Mouse (Mus musculus): ENCODE results near the gene Olfr69. TPM values are rescaled to one million over a fixed set of nuclear protein-coding genes. Genes with fewer than 3 reads are reported as not detected.
"Not testable (repeated sequence)": the region's sequence is repeated elsewhere in the genome, so short reads cannot be mapped to it uniquely, and the experiment has no call there.

The Olfr69 gene
- polyA plus RNA-seq, 1 experiment from 2014 or later = not detected

DNA sequence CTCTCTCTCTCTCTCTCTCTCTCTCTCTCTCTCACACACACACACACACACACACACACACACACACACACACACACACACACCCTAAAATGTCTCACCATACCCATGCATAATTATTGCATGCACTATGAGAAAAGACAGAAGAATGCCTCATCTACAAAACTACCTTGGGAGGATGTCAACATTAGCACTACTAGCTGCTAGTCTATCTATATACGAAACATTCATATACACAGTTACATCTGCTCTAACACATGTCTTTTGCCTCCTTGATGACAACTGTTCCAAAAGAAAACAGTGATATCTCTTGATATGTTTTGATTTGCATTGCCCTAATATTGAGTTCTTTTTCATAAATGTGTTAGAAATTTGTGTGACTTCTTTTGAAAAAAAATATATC is 38.9 kb upstream of the Olfr69 start:
- no peak for DNase-seq (ENCODE audit: low spot score)
- H3K9me3 ChIP-seq (replicated peaks; ENCODE audit: low read length) = no peaks in the 10 kb centered on the region
- no peak overlapping the region for H3K4me3 ChIP-seq (replicated peaks; ENCODE audit: low read depth, low read length)
- H3K36me3 ChIP-seq (ENCODE audit: insufficient read depth, low read length) = no peaks in the 10 kb centered on the region
- no peak overlapping the region for H3K9ac ChIP-seq (ENCODE audit: low read depth, low read length)
- no peak overlapping the region for H3K27ac ChIP-seq
- no peaks in the 10 kb centered on the region for H3K4me1 ChIP-seq (replicated peaks; ENCODE audit: insufficient read depth, low read length)
- TF ChIP-seq CTCF (IDR thresholded peaks at IDR 0.05; ENCODE audit: low read depth) = no peak
- no peaks in the 10 kb centered on the region for H3K27me3 ChIP-seq (ENCODE audit: insufficient read depth, low read length)
- 75% methylated on average over 1 of the region's 1 CpGs for WGBS
- no peak overlapping the region for H3K4me2 ChIP-seq (ENCODE audit: low read length)
- no peak for ATAC-seq (replicated peaks; ENCODE audit: low FRiP score, low read depth)

- H3K4me3 ChIP-seq (replicated peaks; ENCODE audit: low read depth, low read length) = no peak overlapping the region
- no peak overlapping the region for H3K27ac ChIP-seq
- TF ChIP-seq CTCF (IDR thresholded peaks at IDR 0.05; ENCODE audit: low read depth) = no peak
- no peak for ATAC-seq (replicated peaks; ENCODE audit: low FRiP score, low read depth)
- no peaks in the 10 kb centered on the region for H3K9me3 ChIP-seq (replicated peaks; ENCODE audit: low read length)
- H3K4me1 ChIP-seq (replicated peaks; ENCODE audit: insufficient read depth, low read length) = no peaks in the 10 kb centered on the region
- no peaks in the 10 kb centered on the region for H3K27me3 ChIP-seq (ENCODE audit: insufficient read depth, low read length)
- WGBS = 74% methylated on average over 1 of the region's 1 CpGs
- H3K4me2 ChIP-seq (ENCODE audit: low read length) = no peak overlapping the region
- no peak overlapping the region for H3K9ac ChIP-seq (ENCODE audit: low read depth, low read length)
- no peak for DNase-seq (ENCODE audit: low spot score)
- H3K36me3 ChIP-seq (ENCODE audit: insufficient read depth, low read length) = no peaks in the 10 kb centered on the region
These were observed 38.4 kb upstream of the Olfr69 start for GRCm38 (mm10) chr7:103809801-103810155.

GRCm38 (mm10) chr7:103808971-103809800 is 37.8 kb upstream of the Olfr69 start:
- Histone ChIP-seq H3K9ac (ENCODE audit: low read depth, low read length) (no peak overlapping the region), H3K36me3 (ENCODE audit: insufficient read depth, low read length) (no peaks in the 10 kb centered on the region), H3K9me3 (replicated peaks; ENCODE audit: low read length) (no peaks in the 10 kb centered on the region), H3K27me3 (ENCODE audit: insufficient read depth, low read length) (no peaks in the 10 kb centered on the region), H3K4me1 (replicated peaks; ENCODE audit: insufficient read depth, low read length) (no peaks in the 10 kb centered on the region), H3K27ac (no peak overlapping the region), H3K4me3 (replicated peaks; ENCODE audit: low read depth, low read length) (no peak overlapping the region), H3K4me2 (ENCODE audit: low read length) (no peak overlapping the region)
- DNase-seq (ENCODE audit: low spot score) (no peak), ATAC-seq (replicated peaks; ENCODE audit: low FRiP score, low read depth) (no peak)
- TF ChIP-seq CTCF (IDR thresholded peaks at IDR 0.05; ENCODE audit: low read depth) = no peak
- 55% methylated on average over 5 of the region's 5 CpGs for WGBS

DNA sequence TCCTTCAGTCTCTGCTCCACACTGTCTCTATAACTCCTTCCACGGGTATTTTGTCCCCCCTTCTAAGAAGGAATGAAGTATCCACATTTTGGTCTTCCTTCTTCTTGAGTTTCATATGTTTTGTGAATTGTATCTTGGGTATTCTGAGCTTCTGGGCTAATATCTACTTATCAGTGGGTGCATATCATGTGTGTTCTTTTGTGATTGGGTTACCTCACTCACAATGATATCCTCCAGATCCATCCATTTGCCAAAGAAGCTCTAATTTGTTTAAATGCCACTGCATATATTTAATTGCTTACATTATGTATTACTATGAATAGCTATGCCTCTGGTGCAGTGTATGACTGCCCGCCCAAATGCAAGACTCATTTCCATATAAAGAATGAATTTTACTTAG is 36.7 kb upstream of the Olfr69 start:
- not testable (repeated sequence) for H3K27me3 ChIP-seq (ENCODE audit: insufficient read depth, low read length); H3K36me3 ChIP-seq (ENCODE audit: insufficient read depth, low read length); H3K9ac ChIP-seq (ENCODE audit: low read depth, low read length); H3K27ac ChIP-seq; H3K4me3 ChIP-seq (replicated peaks; ENCODE audit: low read depth, low read length); H3K9me3 ChIP-seq (replicated peaks; ENCODE audit: low read length); ATAC-seq (replicated peaks; ENCODE audit: low FRiP score, low read depth); H3K4me1 ChIP-seq (replicated peaks; ENCODE audit: insufficient read depth, low read length); H3K4me2 ChIP-seq (ENCODE audit: low read length); DNase-seq (ENCODE audit: low spot score)
- WGBS = 64% methylated on average over 2 of the region's 2 CpGs

GRCm38 (mm10) chr7:103806856-103807255 is 35.5 kb upstream of the Olfr69 start:
- ATAC-seq (replicated peaks; ENCODE audit: low FRiP score, low read depth) (no peak), DNase-seq (ENCODE audit: low spot score) (peak; percentile 53)
- Histone ChIP-seq H3K27me3 (ENCODE audit: insufficient read depth, low read length) (no peaks in the 10 kb centered on the region), H3K9ac (ENCODE audit: low read depth, low read length) (no peak overlapping the region), H3K4me3 (replicated peaks; ENCODE audit: low read depth, low read length) (no peak overlapping the region), H3K4me2 (ENCODE audit: low read length) (no peak overlapping the region), H3K36me3 (ENCODE audit: insufficient read depth, low read length) (no peaks in the 10 kb centered on the region), H3K27ac (no peak overlapping the region), H3K4me1 (replicated peaks; ENCODE audit: insufficient read depth, low read length) (no peaks in the 10 kb centered on the region), H3K9me3 (replicated peaks; ENCODE audit: low read length) (no peaks in the 10 kb centered on the region)
- TF ChIP-seq CTCF (IDR thresholded peaks at IDR 0.05; ENCODE audit: low read depth) = peak; percentile 67
- WGBS = 46% methylated on average over 1 of the region's 1 CpGs

GRCm38 (mm10) chr7:103792669-103793388 is 21.4 kb upstream of the Olfr69 start:
- no peak for TF ChIP-seq CTCF (IDR thresholded peaks at IDR 0.05; ENCODE audit: low read depth)
- DNase-seq (ENCODE audit: low spot score) (no peak), ATAC-seq (replicated peaks; ENCODE audit: low FRiP score, low read depth) (no peak)
- H3K27me3 ChIP-seq (ENCODE audit: insufficient read depth, low read length) = no peaks in the 10 kb centered on the region
- H3K4me3 ChIP-seq (replicated peaks; ENCODE audit: low read depth, low read length) = no peak overlapping the region
- no peak overlapping the region for H3K4me2 ChIP-seq (ENCODE audit: low read length)
- H3K4me1 ChIP-seq (replicated peaks; ENCODE audit: insufficient read depth, low read length) = no peaks in the 10 kb centered on the region
- H3K9me3 ChIP-seq (replicated peaks; ENCODE audit: low read length) = no peaks in the 10 kb centered on the region
- H3K36me3 ChIP-seq (ENCODE audit: insufficient read depth, low read length) = no peaks in the 10 kb centered on the region
- WGBS = 26% methylated on average over 4 of the region's 4 CpGs
- no peak overlapping the region for H3K27ac ChIP-seq
- no peak overlapping the region for H3K9ac ChIP-seq (ENCODE audit: low read depth, low read length)

Measured in kidney, postnatal 0 days (tissue).